Mouse (Mus musculus): ENCODE data around the gene Tmeff1.
A peak's percentile ranks its signal among the peaks of the same experiment; 100 is the strongest.

Tmeff1 gene

DNA sequence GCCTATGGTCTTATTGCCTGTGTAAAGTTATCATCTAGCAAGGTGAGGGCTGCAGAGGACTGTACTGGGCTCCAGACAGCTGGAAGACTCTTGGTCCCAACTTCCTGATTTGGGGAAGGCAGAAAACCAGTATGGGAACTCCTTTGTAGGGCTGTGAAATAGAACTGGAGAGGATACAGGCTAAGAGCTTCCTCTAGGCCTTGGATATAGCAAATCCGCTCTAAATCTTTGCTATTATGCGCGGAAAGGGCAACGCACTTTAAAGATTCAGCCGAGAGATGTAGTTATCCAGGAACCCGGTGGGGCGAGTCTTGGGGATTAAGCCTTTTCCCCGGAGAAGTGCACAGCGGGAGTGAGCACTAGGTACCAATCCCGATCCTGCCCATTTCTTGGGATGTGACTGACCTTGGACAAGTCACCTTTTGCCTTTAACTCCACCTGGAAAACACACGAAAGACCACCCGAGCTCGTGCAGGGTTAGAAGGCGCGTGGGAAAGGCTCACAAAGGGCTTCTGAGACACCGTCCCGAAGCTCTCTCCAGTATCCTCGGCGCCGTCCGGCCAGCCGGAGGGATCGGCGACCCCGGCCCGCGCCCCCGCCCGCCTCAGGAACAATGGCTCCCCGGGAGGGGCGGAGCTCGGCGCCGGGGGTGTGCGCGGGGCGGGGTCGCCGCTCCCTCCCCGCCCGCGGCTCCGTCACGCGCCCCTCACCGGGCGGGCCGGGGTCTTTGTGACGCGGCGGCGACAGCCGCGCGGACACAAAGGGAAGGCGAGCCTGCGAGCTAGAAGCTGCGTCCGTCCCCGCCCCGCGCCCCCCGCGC is at the start of gene Tmeff1:
TSS of gene Tmeff1 (plus strand) at position 754 of the 820 bp plus-strand sequence.
- DNase-seq (ENCODE audit: extremely low read depth, low read depth, low spot score), result no peak

DNA sequence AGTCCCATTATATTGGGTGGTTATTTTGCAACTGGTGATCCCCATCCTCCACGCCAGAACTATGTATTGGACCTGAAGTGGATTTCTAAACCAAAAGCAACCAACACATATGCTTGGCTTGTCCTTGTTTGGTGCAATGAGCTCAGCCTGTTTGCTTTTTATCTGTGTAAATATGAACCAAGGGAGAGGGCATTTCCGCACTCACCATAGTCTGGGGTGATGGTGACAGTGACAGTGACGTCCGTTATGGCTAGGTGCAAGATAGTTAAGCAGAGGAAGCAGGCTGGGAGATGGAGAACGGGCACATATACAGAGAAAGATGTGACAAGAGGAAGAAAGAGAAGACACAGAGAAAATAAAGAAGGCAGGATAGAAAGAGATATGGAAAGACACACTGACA is 48.7 kb upstream of the Tmeff1 start:
- no peak for DNase-seq (ENCODE audit: extremely low read depth, low read depth, low spot score)

DNA sequence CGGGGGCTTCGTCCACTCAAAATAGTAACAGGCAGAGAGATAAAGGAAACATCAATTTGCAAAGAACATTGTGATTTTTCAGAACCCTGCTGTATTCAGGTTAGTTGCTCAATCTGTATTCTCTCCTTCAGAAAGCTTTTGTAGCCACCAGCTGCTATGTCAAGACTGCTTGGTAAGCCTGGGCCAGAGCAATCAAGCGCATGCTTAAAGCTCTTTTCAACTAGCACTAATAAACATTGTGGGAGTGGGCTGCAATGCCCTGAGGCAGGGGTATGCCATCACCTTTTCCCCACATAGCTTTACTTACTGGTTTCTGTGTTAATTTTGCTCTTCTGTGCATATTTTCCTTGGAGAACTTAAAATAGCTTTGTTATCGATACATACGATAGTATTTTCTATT is 48.0 kb upstream of the Tmeff1 start:
- DNase-seq (ENCODE audit: extremely low read depth, low read depth, low spot score), result no peak

DNA sequence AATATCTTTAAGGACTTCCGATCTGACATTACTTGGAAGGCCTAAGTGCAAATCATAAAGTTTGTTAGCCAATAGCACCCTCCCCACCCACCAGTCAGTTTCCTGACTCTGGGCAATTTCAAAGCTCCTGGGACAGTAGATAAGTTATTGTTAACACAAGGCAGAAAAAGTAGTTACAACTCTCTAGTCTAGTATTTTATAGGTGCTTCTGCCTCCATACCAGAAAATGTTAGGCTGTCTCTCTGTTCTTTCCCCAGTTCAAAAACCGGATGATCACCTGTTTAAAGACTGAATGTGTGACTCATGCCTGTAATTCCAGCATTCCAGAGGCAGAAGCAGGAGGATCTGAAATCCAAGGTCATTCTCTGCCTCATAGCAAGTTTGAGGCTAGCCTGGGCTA is 46.4 kb upstream of the Tmeff1 start:
- no peak for DNase-seq (ENCODE audit: extremely low read depth, low read depth, low spot score)

DNA sequence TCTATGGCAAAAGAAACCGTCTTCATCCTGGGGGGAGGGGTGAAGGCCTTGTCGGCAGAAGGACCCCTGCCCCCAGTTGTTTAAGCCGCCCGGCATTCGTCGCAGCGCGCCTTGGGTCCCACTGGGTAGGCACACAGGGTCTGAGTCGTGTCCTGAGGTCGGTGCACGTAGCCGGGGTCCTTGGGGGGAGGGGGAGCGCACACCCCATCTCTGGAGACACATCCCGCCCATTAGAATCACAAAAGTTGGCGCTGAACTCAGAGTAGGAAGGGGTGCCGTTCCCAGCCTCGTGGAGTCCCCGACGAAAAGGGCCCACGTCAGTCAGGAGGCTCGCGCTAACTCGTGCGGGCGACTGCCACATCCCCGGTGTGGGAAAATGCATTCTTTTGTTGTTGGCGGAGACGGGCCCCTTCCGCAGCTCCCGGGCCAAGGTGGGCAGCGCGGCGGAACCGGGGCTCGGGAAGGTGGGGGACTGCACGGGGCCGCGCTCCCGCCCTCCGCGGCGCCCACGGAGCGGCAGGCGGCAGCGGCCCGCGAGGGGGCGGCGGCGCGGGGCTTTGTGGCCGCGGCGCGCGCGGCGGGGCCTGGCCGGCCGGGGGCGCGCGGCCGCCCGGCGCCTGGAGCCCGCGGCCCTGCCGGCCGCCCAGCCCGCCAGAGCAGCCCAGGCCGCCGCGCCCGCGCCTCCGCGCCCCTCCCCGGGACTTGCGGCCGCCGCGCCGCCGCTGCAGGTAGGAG is 45.0 kb upstream of the Tmeff1 start, which contains the start of gene Msantd3:
TSS of gene Msantd3 (plus strand) at position 95 of the 735 bp plus-strand sequence.
- DNase-seq (ENCODE audit: extremely low read depth, low read depth, low spot score), result no peak

DNA sequence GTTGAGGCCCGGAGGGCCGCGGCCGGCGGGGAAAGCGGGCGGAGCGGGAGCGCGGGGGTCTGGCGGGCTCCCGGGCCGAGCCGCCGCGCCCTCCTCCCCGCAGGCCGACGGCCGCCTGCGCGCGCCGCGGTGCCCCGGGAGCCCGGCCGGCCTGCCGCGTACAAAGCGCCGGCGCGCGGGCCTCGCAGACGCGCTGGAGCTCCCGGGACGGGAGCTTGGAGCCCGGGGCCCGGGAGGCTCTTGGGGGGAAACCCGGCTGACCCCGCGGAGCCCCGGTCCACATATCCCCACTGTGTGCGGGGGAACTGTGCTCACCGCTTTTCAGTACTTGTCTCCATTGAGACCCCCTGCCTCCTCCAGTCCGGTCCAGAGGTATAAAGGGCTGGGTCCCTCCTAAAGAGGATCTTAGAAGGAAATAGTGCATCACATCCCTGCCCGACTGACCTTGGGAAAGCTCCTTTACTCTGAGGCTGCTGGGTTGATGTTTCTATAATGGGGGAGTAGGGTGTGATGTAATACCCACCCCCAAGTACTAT is 44.3 kb upstream of the Tmeff1 start:
- DNase-seq (ENCODE audit: extremely low read depth, low read depth, low spot score), result no peak

DNA sequence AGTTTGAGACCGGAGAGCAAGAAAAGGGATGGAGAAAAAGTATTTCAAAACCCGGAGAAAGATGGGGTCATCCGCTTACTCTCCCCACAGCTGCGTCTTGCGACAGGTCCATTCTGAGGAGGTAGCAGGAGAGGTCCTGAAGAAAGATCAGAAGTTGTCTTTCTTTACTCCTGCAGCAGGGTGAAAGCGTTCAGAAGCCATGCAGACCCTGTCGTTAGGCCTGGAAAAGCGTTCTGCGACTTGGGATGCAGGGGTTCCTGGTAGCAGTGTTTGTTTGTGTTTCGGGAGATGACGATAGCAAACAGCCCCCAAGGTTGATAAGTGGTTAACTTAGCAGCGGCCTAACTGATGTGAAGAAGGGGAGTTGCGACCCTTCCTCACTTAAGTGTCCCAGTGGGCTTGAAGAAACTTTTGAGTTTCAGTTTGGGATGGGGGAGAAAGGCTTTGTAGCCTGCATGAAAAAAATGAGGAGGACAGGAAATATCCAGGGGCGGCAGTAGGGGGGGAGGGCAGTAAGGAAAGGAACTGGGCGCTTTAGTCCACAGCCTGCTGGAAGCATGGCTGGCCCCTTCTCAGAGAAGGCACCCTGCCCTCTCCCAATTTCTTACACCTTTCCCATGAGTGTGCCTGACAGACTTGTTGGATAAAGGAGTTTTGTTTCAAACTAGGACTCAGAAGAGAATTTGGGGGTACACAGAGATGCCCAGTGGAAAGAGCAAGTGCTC is 43.3 kb upstream of the Tmeff1 start:
- no peak for DNase-seq (ENCODE audit: extremely low read depth, low read depth, low spot score)

DNA sequence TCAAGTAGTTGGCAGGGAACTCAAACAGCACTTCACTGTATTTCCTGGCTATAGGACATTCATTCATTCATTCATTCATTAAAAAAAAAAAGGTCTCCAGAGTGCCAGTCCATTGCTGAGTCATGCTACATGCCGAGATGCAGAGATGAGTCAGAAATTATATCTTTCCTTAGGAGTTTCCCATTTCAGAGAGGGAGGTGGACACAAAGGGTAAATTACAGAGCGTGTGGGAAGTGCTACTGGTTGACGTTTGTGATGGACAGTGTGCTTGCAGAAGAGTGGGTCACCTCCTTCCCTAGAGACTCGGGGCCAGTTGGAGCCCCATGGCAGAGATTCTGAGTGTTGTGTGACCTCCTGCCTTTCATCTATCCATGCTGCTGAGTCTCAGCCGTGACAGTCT is 42.6 kb upstream of the Tmeff1 start:
- no peak for DNase-seq (ENCODE audit: extremely low read depth, low read depth, low spot score)

DNA sequence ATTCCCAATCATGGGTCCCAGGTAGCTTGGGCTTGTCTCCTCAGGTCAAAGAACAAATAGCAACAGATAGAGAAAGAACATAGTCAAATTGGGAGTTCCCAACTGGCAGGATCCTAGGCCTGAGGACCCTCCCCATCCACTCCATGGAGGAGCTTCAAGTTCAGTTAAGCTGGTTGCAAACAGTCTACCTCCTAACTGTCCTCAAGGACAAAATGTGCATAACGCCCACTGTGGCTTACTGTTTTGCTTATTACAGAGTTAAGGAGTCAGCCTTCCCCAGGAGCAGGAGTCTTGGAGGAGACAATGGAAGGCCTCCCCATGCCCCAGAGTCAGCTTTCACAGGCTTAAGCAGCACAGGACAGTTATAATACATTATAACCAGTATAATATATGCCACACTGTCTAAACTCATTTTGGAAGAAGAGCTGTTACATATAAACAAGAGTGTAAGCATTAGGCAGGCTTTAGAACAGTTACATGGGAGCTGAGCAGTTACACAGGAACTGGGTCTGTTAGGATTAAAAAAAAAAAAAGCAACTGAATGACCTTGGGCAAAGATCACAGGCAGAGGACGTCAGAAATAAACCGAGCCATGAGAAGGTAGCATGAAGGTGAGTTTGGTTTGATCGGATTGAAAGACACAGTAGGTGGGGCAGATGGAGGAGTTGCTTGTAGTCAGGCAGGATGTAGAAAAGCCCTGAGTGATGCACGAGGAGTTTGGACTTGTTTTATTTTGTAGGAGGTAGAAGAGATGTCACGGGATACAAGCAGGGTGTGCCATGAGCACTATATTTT is 41.7 kb upstream of the Tmeff1 start:
- no peak for DNase-seq (ENCODE audit: extremely low read depth, low read depth, low spot score)

DNA sequence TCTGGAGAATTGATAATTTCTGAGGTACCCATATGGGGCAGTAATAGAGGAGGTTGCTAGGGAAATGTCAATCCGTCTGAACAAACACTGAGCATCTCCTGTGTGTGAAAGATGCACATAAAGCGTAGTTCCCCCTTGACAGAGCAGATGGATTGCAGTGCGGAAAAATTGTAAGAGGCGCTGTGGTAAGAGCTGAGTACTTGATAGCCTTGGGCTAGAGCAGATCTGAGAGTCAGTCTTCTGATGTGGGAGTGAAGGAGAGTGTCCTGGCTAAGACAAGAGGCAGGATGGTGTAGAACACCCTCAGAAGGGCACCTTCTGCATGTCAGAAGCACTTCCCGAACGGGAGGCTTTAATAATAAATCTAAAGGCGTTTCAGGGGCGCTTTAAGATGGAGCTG is 40.8 kb upstream of the Tmeff1 start:
- no peak for DNase-seq (ENCODE audit: extremely low read depth, low read depth, low spot score)

DNA sequence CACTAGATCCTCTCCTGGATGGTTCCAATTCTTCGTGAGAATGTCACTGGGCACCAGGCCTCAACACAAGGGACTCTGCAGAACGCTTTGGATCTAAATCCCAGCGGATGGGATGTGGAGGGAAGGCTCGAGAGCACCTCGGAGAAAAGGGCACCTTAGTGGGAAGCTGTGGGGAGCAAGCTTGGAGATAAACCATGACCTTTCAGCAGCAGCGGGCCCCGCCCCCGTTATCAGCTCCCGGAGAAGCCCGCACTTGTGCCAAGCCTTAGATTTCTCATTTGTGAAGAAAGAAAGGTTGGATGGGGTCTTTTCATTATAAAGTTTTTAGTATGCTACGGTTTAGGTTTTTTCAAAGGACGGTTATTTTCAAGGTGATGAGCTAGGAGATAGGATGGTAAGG is 39.0 kb upstream of the Tmeff1 start:
- no peak for DNase-seq (ENCODE audit: extremely low read depth, low read depth, low spot score)

DNA sequence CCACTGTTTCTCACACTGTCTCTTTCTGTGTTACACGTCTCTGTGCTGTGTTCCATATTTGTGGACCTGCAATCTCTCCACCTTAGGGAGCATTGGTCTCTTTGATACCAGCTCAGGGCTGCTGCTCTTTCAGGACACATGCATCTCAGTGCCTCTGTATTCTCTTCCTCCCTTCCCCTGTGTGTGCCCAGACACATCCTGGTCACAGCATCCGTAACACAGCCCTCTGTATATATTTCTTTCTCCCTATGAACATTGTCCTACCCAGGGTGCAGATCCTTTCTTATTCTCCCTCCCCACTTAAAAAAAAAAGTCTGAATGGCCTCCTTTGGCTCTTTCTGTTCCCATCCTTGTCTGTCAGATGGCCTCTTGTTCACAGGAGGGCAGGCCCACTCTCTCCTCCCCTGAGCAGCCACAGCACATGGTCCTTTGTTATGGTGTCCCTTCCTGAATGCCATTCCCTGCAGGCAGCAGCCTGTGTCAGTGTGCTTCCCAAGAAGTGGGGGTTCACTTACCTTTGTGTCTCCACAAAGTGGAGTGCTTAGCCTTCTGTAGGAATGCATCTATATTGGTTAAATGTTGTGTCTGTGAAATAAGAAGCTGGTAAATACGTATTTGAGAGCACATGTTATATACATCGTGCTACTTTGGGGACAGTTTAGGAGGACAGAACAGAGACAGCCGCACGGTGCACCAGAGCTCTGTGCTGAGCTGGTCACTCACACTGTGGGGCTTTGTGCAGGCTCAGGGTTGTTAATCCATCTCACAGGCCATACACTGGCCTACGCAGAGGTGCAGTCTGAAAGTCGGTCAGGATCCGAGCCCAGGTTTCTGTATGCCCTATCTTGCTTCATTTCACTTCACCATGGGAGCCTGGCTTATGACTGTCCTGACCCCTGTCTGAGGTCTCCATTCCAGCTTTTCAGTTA is 38.1 kb upstream of the Tmeff1 start:
- no peak for DNase-seq (ENCODE audit: extremely low read depth, low read depth, low spot score)

DNA sequence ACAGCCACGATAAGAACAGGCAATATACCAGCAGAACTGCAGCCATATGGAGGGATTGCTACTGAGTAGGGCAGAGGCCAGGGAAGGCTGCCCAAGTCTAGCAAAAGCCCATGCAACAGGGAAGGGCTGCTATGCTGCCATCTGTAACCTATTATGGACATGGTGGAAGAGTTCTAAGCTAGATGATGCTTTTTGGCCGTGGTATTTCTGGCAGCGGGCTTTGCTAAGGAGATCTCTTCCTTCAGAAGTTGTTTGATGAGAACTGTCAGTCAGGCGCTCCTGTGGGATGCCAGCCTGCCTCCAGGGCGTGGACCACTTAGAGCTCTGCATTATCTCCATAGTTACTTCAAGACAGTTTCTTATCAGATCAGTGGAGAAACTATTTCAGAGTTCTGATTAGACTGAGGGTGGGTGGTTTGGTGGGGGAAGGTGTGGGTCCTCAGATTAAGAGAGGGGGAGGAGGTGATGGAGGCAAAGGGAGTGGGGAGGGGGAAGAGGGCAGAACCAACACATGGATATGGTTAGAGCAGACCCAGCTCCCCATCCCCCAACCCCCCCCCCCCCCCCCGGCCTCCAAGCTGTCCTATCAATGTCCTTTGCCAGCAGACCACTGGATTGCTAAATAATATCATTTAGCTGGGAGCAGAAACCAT is 36.5 kb upstream of the Tmeff1 start:
- no peak for DNase-seq (ENCODE audit: extremely low read depth, low read depth, low spot score)

DNA sequence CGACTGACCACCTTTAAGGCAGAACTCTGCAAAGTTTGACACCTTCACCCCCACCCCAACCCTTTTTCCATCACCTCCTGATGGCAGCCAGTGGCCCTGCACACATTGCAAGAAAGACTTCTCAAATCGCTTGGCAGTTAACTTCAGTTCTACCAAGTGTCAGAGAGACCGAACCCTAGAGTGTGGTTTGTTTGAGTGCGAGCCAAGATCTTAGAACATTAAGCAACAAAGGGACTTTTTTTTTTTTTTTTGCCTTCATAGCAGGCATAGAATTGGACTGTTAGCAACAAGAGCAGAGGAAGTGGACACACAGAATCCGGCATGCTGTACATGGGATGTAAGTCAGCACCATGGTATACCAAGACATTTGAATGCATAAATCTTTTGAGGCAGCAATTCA is 35.3 kb upstream of the Tmeff1 start:
- peak; percentile 14 for DNase-seq (ENCODE audit: extremely low read depth, low read depth, low spot score)

DNA sequence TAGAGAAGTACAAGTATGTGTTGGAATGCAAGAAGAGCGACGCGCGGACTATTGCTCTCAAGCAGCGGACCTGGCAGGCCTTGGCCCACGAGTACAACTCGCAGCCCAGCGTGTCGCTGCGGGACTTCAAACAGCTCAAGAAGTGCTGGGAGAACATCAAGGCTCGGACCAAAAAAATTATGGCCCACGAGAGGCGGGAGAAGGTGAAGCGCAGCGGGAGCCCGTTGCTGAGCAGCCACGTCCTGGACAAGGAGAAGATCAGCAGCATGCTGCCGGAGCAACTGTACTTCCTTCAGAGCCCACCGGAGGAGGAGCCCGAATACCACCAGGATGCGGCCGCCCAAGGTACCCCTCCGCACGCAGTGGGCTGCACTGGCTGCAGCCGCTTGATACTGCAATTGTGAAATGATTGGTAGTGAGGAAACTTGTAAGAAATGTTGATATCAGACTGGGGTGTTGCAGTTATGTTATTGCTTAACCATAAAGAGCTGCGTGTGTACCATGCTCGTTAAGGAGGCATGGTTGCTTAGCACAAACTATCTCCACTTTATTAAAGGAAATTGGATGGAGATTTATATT is 32.4 kb upstream of the Tmeff1 start:
- no peak for DNase-seq (ENCODE audit: extremely low read depth, low read depth, low spot score)

DNA sequence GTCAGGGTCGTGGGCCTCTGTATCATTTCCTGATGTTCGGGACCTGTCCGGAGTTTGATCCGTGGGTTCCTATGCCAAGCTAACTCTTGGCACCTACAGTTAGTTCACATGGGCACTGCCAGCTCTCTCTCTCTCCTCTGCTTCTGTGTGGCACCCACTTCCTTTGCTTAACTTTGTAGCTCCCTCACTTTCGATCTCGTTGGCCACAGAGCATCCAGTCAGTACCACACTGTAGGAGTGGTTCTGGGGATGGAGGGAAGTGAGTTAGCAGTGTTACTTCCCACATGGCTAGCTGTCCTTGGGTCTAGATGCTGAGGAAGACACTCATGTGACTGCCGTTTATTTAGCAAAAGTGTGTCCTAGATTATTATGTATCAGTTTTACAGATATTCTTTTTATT is 30.8 kb upstream of the Tmeff1 start:
- DNase-seq (ENCODE audit: extremely low read depth, low read depth, low spot score), result no peak

DNA sequence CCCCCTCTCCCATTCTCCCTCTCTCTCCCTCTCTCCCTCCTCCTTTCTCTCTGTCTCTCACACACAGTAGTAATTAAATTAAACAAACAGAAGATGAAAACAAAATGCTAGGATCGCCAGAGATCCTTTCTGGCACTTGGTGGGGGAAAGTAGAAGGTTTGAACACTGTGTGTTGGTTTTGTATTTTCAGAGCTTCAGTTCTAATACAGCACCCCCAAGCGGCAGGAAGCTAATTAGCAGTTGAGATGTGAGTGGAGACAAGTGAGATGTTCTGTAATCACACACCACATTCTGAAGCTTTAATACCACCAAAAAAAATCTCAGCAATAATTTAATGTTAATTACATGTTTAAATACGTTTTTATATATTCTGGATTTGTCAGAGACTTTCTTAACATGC is 29.2 kb upstream of the Tmeff1 start:
- DNase-seq (ENCODE audit: extremely low read depth, low read depth, low spot score), result no peak

DNA sequence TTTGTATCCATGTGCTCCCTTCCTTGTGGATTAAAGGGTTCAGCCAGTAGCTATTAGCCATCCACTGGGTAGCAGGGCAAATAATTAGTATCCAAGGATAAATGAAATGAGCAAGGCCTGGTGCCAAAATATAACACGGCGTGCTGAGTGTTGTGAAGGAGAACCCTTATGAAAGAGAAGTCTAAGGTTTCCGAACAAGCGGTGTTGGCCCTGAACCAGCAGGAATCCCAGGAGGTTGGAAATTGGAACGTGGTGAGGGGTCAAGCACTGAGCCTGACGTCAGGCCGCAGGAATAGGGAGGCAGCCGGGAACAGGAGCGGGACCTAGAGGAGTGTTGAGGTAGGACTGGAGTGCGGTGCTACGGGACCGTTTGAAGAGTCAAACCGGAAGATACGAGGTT is 25.3 kb upstream of the Tmeff1 start:
- DNase-seq (ENCODE audit: extremely low read depth, low read depth, low spot score), result no peak

DNA sequence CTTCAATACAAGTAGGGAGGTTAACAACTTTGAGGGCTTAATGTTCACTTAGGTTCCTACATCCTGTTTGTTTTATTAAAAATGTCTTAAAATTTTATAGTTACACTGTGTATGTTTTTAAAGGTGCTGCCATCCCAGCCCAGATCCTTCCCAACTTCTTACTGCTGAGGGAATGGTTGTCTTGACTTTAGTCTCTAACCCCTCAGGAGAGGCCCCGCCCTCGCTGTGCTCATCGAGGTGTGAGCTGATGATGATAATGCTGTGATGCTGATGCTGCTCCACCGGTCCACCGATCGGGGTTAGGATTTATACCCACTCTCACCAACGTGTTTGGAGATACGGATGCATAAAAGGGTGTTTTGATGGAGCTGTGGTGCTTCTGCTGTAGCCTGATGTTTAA is 23.1 kb upstream of the Tmeff1 start:
- DNase-seq (ENCODE audit: extremely low read depth, low read depth, low spot score), result no peak
